Mouse (Mus musculus): Measurements from ENCODE around the gene Rab35. TPM values are rescaled to one million over a fixed set of nuclear protein-coding genes. Genes with fewer than 3 reads are reported as not detected.

Rab35 gene
- 65.0 and 82.4 TPM in 2 replicates for polyA plus RNA-seq (2012; rRNA removed; ENCODE audit: low replicate concordance)

GRCm38 (mm10) chr5:115631505-115632357 is at the start of gene Rab35:
Gene Rab35 (plus strand): TSS chr5:115631908.

Other genes starting within 250 kb of the Rab35 start
- 2.9 and 8.7 TPM in 2 replicates for gene Msi1, start 202.3 kb upstream of the Rab35 start, polyA plus RNA-seq (2012; rRNA removed; ENCODE audit: low replicate concordance)
- not detected in 2 replicates for gene Pla2g1b, start 165.6 kb upstream of the Rab35 start, polyA plus RNA-seq (2012; rRNA removed; ENCODE audit: low replicate concordance)
- gene Sirt4, start 147.2 kb upstream of the Rab35 start, polyA plus RNA-seq (2012; rRNA removed; ENCODE audit: low replicate concordance), result 38.5 and 50.2 TPM in 2 replicates
- 116 and 161 TPM in 2 replicates for gene Pxn, start 125.2 kb upstream of the Rab35 start, polyA plus RNA-seq (2012; rRNA removed; ENCODE audit: low replicate concordance)
- 2,101 and 2,134 TPM in 2 replicates for gene Rplp0, start 72.4 kb upstream of the Rab35 start, polyA plus RNA-seq (2012; rRNA removed; ENCODE audit: low replicate concordance)
- gene Gcn1l1, start 66.7 kb upstream of the Rab35 start, polyA plus RNA-seq (2012; rRNA removed; ENCODE audit: low replicate concordance), result 36.1 and 55.7 TPM in 2 replicates
- 25.7 and 38.6 TPM in 2 replicates for gene Bicdl1, start 99.7 kb downstream of the Rab35 start, polyA plus RNA-seq (2012; rRNA removed; ENCODE audit: low replicate concordance)
- 1.6 and 2.0 TPM in 2 replicates for gene Cit, start 213.4 kb downstream of the Rab35 start, polyA plus RNA-seq (2012; rRNA removed; ENCODE audit: low replicate concordance)